ENCODE assay signal across 9 mouse cellular contexts in the genomic region with DNA sequence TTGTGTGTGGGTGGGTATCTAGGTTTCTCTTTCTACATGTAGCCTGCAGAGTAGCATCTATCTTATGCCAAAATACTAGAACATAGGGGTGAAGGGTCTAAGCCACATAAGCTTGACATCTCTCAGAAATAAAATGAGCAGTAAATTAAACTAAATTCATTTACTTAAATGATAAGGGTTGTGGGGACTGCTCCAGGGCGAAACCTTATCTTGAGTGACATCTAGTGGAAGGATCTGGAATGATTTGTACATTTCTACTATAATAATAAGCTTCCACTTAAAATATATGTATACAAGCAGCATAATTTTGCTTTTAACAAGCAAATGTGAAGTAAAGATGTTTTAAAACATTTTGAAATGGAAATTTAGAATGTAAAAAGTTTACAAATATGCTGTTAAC.
A peak's percentile ranks its signal among the peaks of the same experiment; 100 is the strongest.
DNase-seq lines count a peak whose midpoint lies in the region; ATAC-seq and TF ChIP-seq lines count a peak whose summit lies in the region.
"Had no signal": no experiment of that assay in that cellular context is flagged by ENCODE, and none has a peak within 500 bp of the region (broad histone marks: within the 10 kb centered on the region; RNA-seq: fewer than 3 reads in every experiment).

No protein-coding gene starts in this region.

- no peaks in the 10 kb centered on the region for H3K4me1 ChIP-seq in lung, embryonic 14.5 days (ENCODE audit: insufficient read depth)
- no peaks in the 10 kb centered on the region for H3K4me1 ChIP-seq in forebrain, embryonic 14.5 days (ENCODE audit: control insufficient read depth, insufficient read depth, low read length)

- no peaks in the 10 kb centered on the region for H3K9me3 ChIP-seq in lung, embryonic 14.5 days (ENCODE audit: low read depth, low read length)
- no peaks in the 10 kb centered on the region for H3K9me3 ChIP-seq in forebrain, embryonic 14.5 days (replicated peaks; ENCODE audit: control insufficient read depth, low read length)

- no peaks in the 10 kb centered on the region for H3K36me3 ChIP-seq in lung, embryonic 14.5 days (ENCODE audit: insufficient read depth)
- no peaks in the 10 kb centered on the region for H3K36me3 ChIP-seq in forebrain, embryonic 14.5 days (ENCODE audit: control insufficient read depth, insufficient read depth, low read length)

- WGBS in lung, embryonic 14.5 days: 2% methylated on average over 1 of the region's 1 CpGs
- WGBS in forebrain, embryonic 14.5 days: 11% methylated on average over 1 of the region's 1 CpGs

- no peak overlapping the region for H3K27ac ChIP-seq in lung, embryonic 14.5 days (ENCODE audit: low read depth)
- no peak overlapping the region for H3K27ac ChIP-seq in forebrain, embryonic 14.5 days (ENCODE audit: low read depth, low read length)

- no peak overlapping the region for H3K4me3 ChIP-seq in lung, embryonic 14.5 days (ENCODE audit: low read depth, low read length)
- no peak overlapping the region for H3K4me3 ChIP-seq in forebrain, embryonic 14.5 days (ENCODE audit: low read depth, low read length)
- H3K4me3 ChIP-seq: erythroblast, embryonic 14.5 days had no signal

- no peaks in the 10 kb centered on the region for H3K27me3 ChIP-seq in lung, embryonic 14.5 days (ENCODE audit: insufficient read depth, low read length)
- H3K27me3 ChIP-seq in forebrain, embryonic 14.5 days (replicated peaks; ENCODE audit: control insufficient read depth, insufficient read depth, low read length): no peaks in the 10 kb centered on the region

- peak; percentile 70 for DNase-seq in lung, embryonic 14.5 days
- DNase-seq in lung, postnatal 36 days: no peak
- peak; percentile 42 for DNase-seq in adipocyte (ENCODE audit: low spot score)
- peak; percentile 62 for DNase-seq in forebrain, embryonic 14.5 days (ENCODE audit: low spot score)
- peak; percentile 44 for DNase-seq in retina, postnatal 1 day
- DNase-seq in ovary, postnatal 10 days (ENCODE audit: low spot score): no peak
- DNase-seq in layer of hippocampus, adult 8-10 months (ENCODE audit: low spot score in 2 of 2): no peak
- DNase-seq: heart, postnatal 14 days had no signal

- peak; percentile 42 for TF ChIP-seq CTCF in lung, embryonic 14.5 days (IDR thresholded peaks at IDR 0.05; ENCODE audit: low read depth)

- H3K4me2 ChIP-seq in lung, embryonic 14.5 days: no peak overlapping the region
- H3K4me2 ChIP-seq in forebrain, embryonic 14.5 days (ENCODE audit: low read length): no peak overlapping the region

- H3K9ac ChIP-seq in lung, embryonic 14.5 days: no peak overlapping the region
- H3K9ac ChIP-seq in forebrain, embryonic 14.5 days (ENCODE audit: low read length): no peak overlapping the region

- ATAC-seq in lung, embryonic 14.5 days (ENCODE audit: insufficient read depth): no peak
- peak; percentile 65 for ATAC-seq in forebrain, embryonic 14.5 days

Comparison
In these comparisons a context has a peak if more than half of its experiments do, and no peak if none do; other contexts are left out.
1. DNase-seq: peak in lung, embryonic 14.5 days (single experiment), adipocyte (single experiment), forebrain, embryonic 14.5 days (single experiment) and retina, postnatal 1 day (single experiment); none in lung, postnatal 36 days (single experiment), ovary, postnatal 10 days (single experiment) and layer of hippocampus, adult 8-10 months (0 of 2).